22 mouse cellular contexts compared by ENCODE assay signal in genomic region chr1:106570870-106571269, GRCm38 (mm10).
A peak's percentile ranks its signal among the peaks of the same experiment; 100 is the strongest.
DNase-seq lines count a peak whose midpoint lies in the region; ATAC-seq and TF ChIP-seq lines count a peak whose summit lies in the region.
"Had no signal": no experiment of that assay in that cellular context is flagged by ENCODE, and none has a peak within 500 bp of the region (broad histone marks: within the 10 kb centered on the region; RNA-seq: fewer than 3 reads in every experiment).

No protein-coding gene starts in this region.

- no peaks in the 10 kb centered on the region for H3K27me3 ChIP-seq in lung, embryonic 15.5 days
- no peaks in the 10 kb centered on the region; a peak in 1 of 4 replicates for H3K27me3 ChIP-seq in MEL (ENCODE audit: control insufficient read depth in 1 of 2, insufficient read depth in 2 of 2, low read length in 2 of 2)
- H3K27me3 ChIP-seq in intestine, embryonic 16.5 days (replicated peaks; ENCODE audit: control insufficient read depth, insufficient read depth, low read length): no peaks in the 10 kb centered on the region
- H3K27me3 ChIP-seq: forebrain, embryonic 15.5 days; limb, embryonic 13.5 days; liver, embryonic 13.5 days; neural tube, embryonic 13.5 days; Patski had no signal

- H3K27ac ChIP-seq in lung, embryonic 15.5 days: peak overlapping the region; percentile 52; the same call in 1 of the 2 replicates
- H3K27ac ChIP-seq in MEL (ENCODE audit: control insufficient read depth, low read depth, low read length): no peak overlapping the region
- no peak overlapping the region for H3K27ac ChIP-seq in intestine, embryonic 16.5 days (ENCODE audit: low read length)
- H3K27ac ChIP-seq: embryonic facial prominence, embryonic 10.5 days; forebrain, embryonic 15.5 days; hindbrain, embryonic 10.5 days; limb, embryonic 13.5 days; liver, embryonic 13.5 days; neural tube, embryonic 13.5 days had no signal

- H3K4me2 ChIP-seq in lung, embryonic 15.5 days: no peak overlapping the region
- no peak overlapping the region for H3K4me2 ChIP-seq in intestine, embryonic 16.5 days (ENCODE audit: low read depth, low read length)
- H3K4me2 ChIP-seq: forebrain, embryonic 15.5 days; limb, embryonic 13.5 days; liver, embryonic 13.5 days; neural tube, embryonic 13.5 days had no signal

- TF ChIP-seq CTCF in lung, adult 2 months (IDR thresholded peaks at IDR 0.05; ENCODE audit: insufficient read depth, low read length): no peak
- no peak for TF ChIP-seq CTCF in MEL (IDR thresholded peaks at IDR 0.05 in 2 of 3, conservative IDR thresholded peaks at IDR 0.05 in 1 of 3; ENCODE audit: control insufficient read depth in 1 of 3, insufficient read depth in 1 of 3, low read depth in 2 of 3, low read length in 3 of 3, poor library complexity in 1 of 3, severe bottlenecking in 1 of 3)

- no peaks in the 10 kb centered on the region for H3K36me3 ChIP-seq in lung, embryonic 15.5 days
- no peaks in the 10 kb centered on the region for H3K36me3 ChIP-seq in MEL (ENCODE audit: control insufficient read depth in 1 of 2, insufficient read depth in 2 of 2, low read length in 2 of 2)
- H3K36me3 ChIP-seq in intestine, embryonic 16.5 days (ENCODE audit: control insufficient read depth, insufficient read depth, low read length): no peaks in the 10 kb centered on the region
- H3K36me3 ChIP-seq: embryonic facial prominence, embryonic 10.5 days; forebrain, embryonic 15.5 days; hindbrain, embryonic 10.5 days; limb, embryonic 13.5 days; liver, embryonic 13.5 days; neural tube, embryonic 13.5 days had no signal

- ATAC-seq in lung, embryonic 15.5 days (ENCODE audit: borderline replicate concordance, extremely low read depth, low FRiP score, low TSS enrichment): peak; percentile 26; the same call in 1 of the 2 replicates
- peak; percentile 51; the same call in 1 of the 2 replicates for ATAC-seq in neutrophil, adult 5-6 weeks (ENCODE audit: extremely low read depth, insufficient number of reproducible peaks, low FRiP score, poor library complexity, severe bottlenecking)
- ATAC-seq in intestine, embryonic 16.5 days: no peak
- ATAC-seq: intestine, postnatal 0 days had no signal

- DNase-seq in lung, adult 2 months: no peak
- DNase-seq in B cell, adult 2 months: peak; percentile 53 to 58
- no peak for DNase-seq in MEL (ENCODE audit: low read depth, low spot score)
- DNase-seq in MN1 (ENCODE audit: low spot score): no peak
- DNase-seq: adrenal gland, adult 2 months; cerebellum, adult 11 months; cerebellum, adult 9-11 months; kidney, postnatal 4 days; liver, embryonic 13.5 days; midbrain, embryonic 14.5 days; right cerebral cortex, postnatal 4 days; thymus, postnatal 25 days had no signal

- no peaks in the 10 kb centered on the region for H3K79me2 ChIP-seq in MEL (ENCODE audit: control insufficient read depth, insufficient read depth, low read length, poor library complexity)

- no peak overlapping the region for H3K4me3 ChIP-seq in lung, embryonic 15.5 days
- H3K4me3 ChIP-seq in lung, adult 2 months (replicated peaks; ENCODE audit: extremely low read depth, low read depth, low read length): no peak overlapping the region
- no peak overlapping the region for H3K4me3 ChIP-seq in MEL (ENCODE audit: control insufficient read depth in 1 of 2, insufficient read depth in 1 of 2, low read depth in 2 of 2, low read length in 2 of 2)
- no peak overlapping the region for H3K4me3 ChIP-seq in intestine, embryonic 16.5 days (ENCODE audit: low read length)
- H3K4me3 ChIP-seq: embryonic facial prominence, embryonic 10.5 days; forebrain, embryonic 15.5 days; hindbrain, embryonic 10.5 days; limb, embryonic 13.5 days; liver, embryonic 13.5 days; neural tube, embryonic 13.5 days had no signal

- TF ChIP-seq POLR2A in lung, adult 2 months (IDR thresholded peaks at IDR 0.05; ENCODE audit: borderline replicate concordance, extremely low read depth, low read depth, low read length): no peak
- no peak for TF ChIP-seq POLR2A in MEL (IDR thresholded peaks at IDR 0.05; ENCODE audit: control insufficient read depth in 1 of 2, insufficient read depth in 1 of 2, low read depth in 1 of 2, low read length in 2 of 2, poor library complexity in 1 of 2)

- TF ChIP-seq EP300 in MEL (IDR thresholded peaks at IDR 0.05; ENCODE audit: low read depth in 1 of 2, low read length in 2 of 2): 0 out of 4 replicates have a peak, but pooled peaks of 1 of the 2 experiments have one; percentile 23

- TF ChIP-seq RAD21 in MEL (IDR thresholded peaks at IDR 0.05; ENCODE audit: low read depth, low read length): no peak

- no peak overlapping the region for H3K9ac ChIP-seq in lung, embryonic 15.5 days
- no peak overlapping the region for H3K9ac ChIP-seq in MEL (ENCODE audit: control insufficient read depth, low read depth, low read length, poor library complexity, severe bottlenecking)
- H3K9ac ChIP-seq in intestine, embryonic 16.5 days (ENCODE audit: low read depth, low read length): no peak overlapping the region
- H3K9ac ChIP-seq: forebrain, embryonic 15.5 days; limb, embryonic 13.5 days; liver, embryonic 13.5 days; neural tube, embryonic 13.5 days had no signal

- no peaks in the 10 kb centered on the region for H3K9me3 ChIP-seq in lung, embryonic 15.5 days
- H3K9me3 ChIP-seq in MEL (replicated peaks; ENCODE audit: insufficient read depth, low read length): no peaks in the 10 kb centered on the region
- no peaks in the 10 kb centered on the region for H3K9me3 ChIP-seq in intestine, embryonic 16.5 days (ENCODE audit: control insufficient read depth, low read length)
- H3K9me3 ChIP-seq: embryonic facial prominence, embryonic 10.5 days; forebrain, embryonic 15.5 days; hindbrain, embryonic 10.5 days; limb, embryonic 13.5 days; liver, embryonic 13.5 days; neural tube, embryonic 13.5 days had no signal

- 92% methylated on average over 1 of the region's 1 CpGs for WGBS in lung, embryonic 15.5 days
- 72% methylated on average over 1 of the region's 1 CpGs for WGBS in lung, adult 2 months
- WGBS in intestine, embryonic 16.5 days: 93% methylated on average over 1 of the region's 1 CpGs

- H3K4me1 ChIP-seq in lung, embryonic 15.5 days: peaks cover 24% of the 10 kb centered on the region
- H3K4me1 ChIP-seq in lung, adult 2 months (ENCODE audit: control insufficient read depth, insufficient read depth, low read length): peaks cover 3% of the 10 kb centered on the region; the same call in 1 of the 2 replicates
- no peaks in the 10 kb centered on the region for H3K4me1 ChIP-seq in MEL (ENCODE audit: control insufficient read depth in 1 of 2, insufficient read depth in 2 of 2, low read length in 2 of 2)
- H3K4me1 ChIP-seq in intestine, embryonic 16.5 days (ENCODE audit: control insufficient read depth, insufficient read depth, low read length): no peaks in the 10 kb centered on the region
- H3K4me1 ChIP-seq: embryonic facial prominence, embryonic 10.5 days; liver, embryonic 13.5 days had no signal

TF ChIP-seq in MEL, 35 proteins besides CTCF, POLR2A, EP300 and RAD21:
- TF ChIP-seq HCFC1 (IDR thresholded peaks at IDR 0.05; ENCODE audit: low read depth, low read length) (no peak), USF1 (IDR thresholded peaks at IDR 0.05; ENCODE audit: low read depth, low read length) (no peak), MYB (IDR thresholded peaks at IDR 0.05; ENCODE audit: low read depth, low read length) (peak; percentile 32; the same call in 1 of the 2 replicates), ZNF384 (IDR thresholded peaks at IDR 0.05; ENCODE audit: low read depth, low read length) (no peak)

Comparison
In these comparisons a context has a peak if more than half of its experiments do, and no peak if none do; other contexts are left out.
1. DNase-seq: peak in B cell, adult 2 months (2 of 2); none in lung, adult 2 months (single experiment), MEL (single experiment) and MN1 (single experiment).